Mouse (Mus musculus) heart, embryonic 16.5 days (tissue): ENCODE measurements around the gene Olfr618. TPM values are rescaled to one million over a fixed set of nuclear protein-coding genes. Genes with fewer than 3 reads are reported as not detected.
"Not testable (repeated sequence)": the region's sequence is repeated elsewhere in the genome, so short reads cannot be mapped to it uniquely, and the experiment has no call there.

Experiments used
- ATAC-seq: fragments of 200-750 bp; cut with Nextera tagmentation; replicated peaks from 2 replicates; pipeline ENCODE4 v1.8.0; 2017; ENCODE audit warnings: moderate number of reproducible peaks; ENCODE audit not compliant: insufficient read depth, low FRiP score; ENCODE audit errors: extremely low read depth
- H3K27ac ChIP-seq: fragments of 300-500 bp; sonication (generic); 2 replicates; pipeline ENCODE4 v1.5.1; 2014; ENCODE audit warnings: mild to moderate bottlenecking, low read length, control low read depth, moderate library complexity
- H3K27me3 ChIP-seq: fragments of 300-500 bp; sonication (generic); 2 replicates; pipeline ENCODE4 v1.6.1; 2014; ENCODE audit warnings: low read length, mixed read lengths; ENCODE audit not compliant: control insufficient read depth, insufficient read depth
- H3K36me3 ChIP-seq: fragments of 300-500 bp; sonication (generic); 2 replicates; pipeline ENCODE4 v1.6.1; 2014; ENCODE audit not compliant: control insufficient read depth, insufficient read depth
- H3K4me1 ChIP-seq: fragments of 300-500 bp; sonication (generic); 2 replicates; pipeline ENCODE4 v1.6.1; 2014; ENCODE audit warnings: low read length, mixed read lengths; ENCODE audit not compliant: control insufficient read depth, insufficient read depth
- H3K4me2 ChIP-seq: fragments of 300-500 bp; sonication (generic); 2 replicates; pipeline ENCODE4 v1.6.1; 2014; ENCODE audit warnings: low read depth, mild to moderate bottlenecking, control low read depth, low read length
- H3K4me3 ChIP-seq: fragments of 300-500 bp; sonication (generic); 2 replicates; pipeline ENCODE4 v1.5.1; 2014; ENCODE audit warnings: mild to moderate bottlenecking, control low read depth, low read length
- H3K9ac ChIP-seq: fragments of 300-500 bp; sonication (generic); 2 replicates; pipeline ENCODE4 v1.6.1; 2014; ENCODE audit warnings: low read length, control low read depth
- H3K9me3 ChIP-seq: fragments of 300-500 bp; sonication (generic); replicated peaks from 2 replicates; pipeline ENCODE4 v1.6.1; 2016; ENCODE audit warnings: low read length; ENCODE audit not compliant: control insufficient read depth
- WGBS: fragments of 180-500 bp; shearing (Covaris S2); extraction: QIAGEN DNeasy Blood & Tissue Kit; methylation state at CpG from one replicate; pipeline ENCODE4 v1.1.7; 2014; 5-methylcytosine and 5-hydroxymethylcytosine counted together
- polyA plus RNA-seq: library from polyadenylated mRNA; unstranded; fragments of >200 nt; fragmentation: Nextera tagmentation; extraction: Ambion mirVana; gene quantifications from 2 replicates; pipeline ENCODE4 v1.2.1, GENCODE M21; 2015

The Olfr618 gene
- polyA plus RNA-seq: not detected in 2 replicates

- Histone ChIP-seq H3K4me2 (no peak within 1 kb of the TSS), H3K27me3 (no peaks in the 10 kb centered on the region), H3K9me3 (no peaks in the 10 kb centered on the region), H3K4me3 (no peak within 1 kb of the TSS), H3K36me3 (no peaks in the 10 kb centered on the region), H3K9ac (no peak within 1 kb of the TSS), H3K27ac (no peak within 1 kb of the TSS), H3K4me1 (no peaks in the 10 kb centered on the region)
- ATAC-seq: no peak
- 57% methylated on average over 2 of the region's 2 CpGs for WGBS
Observed at GRCm38 (mm10) chr7:103589803-103590202, at the start of gene Olfr618. Olfr618 (plus strand) TSS chr7:103590103.

- H3K9me3 ChIP-seq, H3K4me3 ChIP-seq, H3K27me3 ChIP-seq, H3K27ac ChIP-seq, H3K4me2 ChIP-seq, H3K4me1 ChIP-seq, ATAC-seq, H3K36me3 ChIP-seq, H3K9ac ChIP-seq: not testable (repeated sequence)
- 70% methylated on average over 2 of the region's 2 CpGs for WGBS
Observed at GRCm38 (mm10) chr7:103542617-103543016, 47.3 kb upstream of the Olfr618 start, which contains the start of gene Olfr612. Olfr612 (minus strand) TSS chr7:103542717.

- Histone ChIP-seq H3K4me3 (no peak within 1 kb of the TSS), H3K27me3 (no peaks in the 10 kb centered on the region), H3K9me3 (0 out of 2 replicates have a peak, but pooled peaks cover 4% of the 10 kb centered on the region), H3K4me2 (no peak within 1 kb of the TSS), H3K27ac (no peak within 1 kb of the TSS), H3K9ac (no peak within 1 kb of the TSS), H3K36me3 (no peaks in the 10 kb centered on the region), H3K4me1 (no peaks in the 10 kb centered on the region)
- 60% methylated on average over 2 of the region's 2 CpGs for WGBS
- no peak for ATAC-seq
Observed at GRCm38 (mm10) chr7:103547774-103548173, 42.1 kb upstream of the Olfr618 start, which contains the start of gene Olfr613. Olfr613 (plus strand) TSS chr7:103548074.

GRCm38 (mm10) chr7:103555779-103556178 lies 34.1 kb upstream of the Olfr618 start, which contains the start of gene Olfr615:
Olfr615 (plus strand) TSS chr7:103556079.
- no peak within 1 kb of the TSS for H3K27ac ChIP-seq
- H3K36me3 ChIP-seq: no peaks in the 10 kb centered on the region
- 66% methylated on average over 2 of the region's 2 CpGs for WGBS
- no peak within 1 kb of the TSS for H3K9ac ChIP-seq
- no peaks in the 10 kb centered on the region for H3K4me1 ChIP-seq
- H3K4me2 ChIP-seq: no peak within 1 kb of the TSS
- H3K27me3 ChIP-seq: no peaks in the 10 kb centered on the region
- no peak for ATAC-seq
- H3K9me3 ChIP-seq: no peaks in the 10 kb centered on the region
- no peak within 1 kb of the TSS for H3K4me3 ChIP-seq

GRCm38 (mm10) chr7:103569043-103569442 lies 20.9 kb upstream of the Olfr618 start, which contains the start of gene Olfr616:
Olfr616 (minus strand) TSS chr7:103569143.
- no peak within 1 kb of the TSS for H3K4me3 ChIP-seq
- no peaks in the 10 kb centered on the region for H3K27me3 ChIP-seq
- no peak for ATAC-seq
- H3K9me3 ChIP-seq: no peaks in the 10 kb centered on the region
- no peak within 1 kb of the TSS for H3K4me2 ChIP-seq
- WGBS: 82% methylated on average over 3 of the region's 3 CpGs
- H3K4me1 ChIP-seq: no peaks in the 10 kb centered on the region
- no peaks in the 10 kb centered on the region for H3K36me3 ChIP-seq
- H3K27ac ChIP-seq: no peak within 1 kb of the TSS
- no peak within 1 kb of the TSS for H3K9ac ChIP-seq

- Histone ChIP-seq H3K27me3 (no peaks in the 10 kb centered on the region), H3K4me1 (no peaks in the 10 kb centered on the region), H3K9ac (no peak within 1 kb of the TSS), H3K4me2 (no peak within 1 kb of the TSS), H3K4me3 (no peak within 1 kb of the TSS), H3K9me3 (no peaks in the 10 kb centered on the region), H3K36me3 (no peaks in the 10 kb centered on the region), H3K27ac (no peak within 1 kb of the TSS)
- ATAC-seq: no peak
- WGBS: 64% methylated on average over 1 of the region's 1 CpGs
Observed at GRCm38 (mm10) chr7:103572761-103573160, 17.1 kb upstream of the Olfr618 start, which contains the start of gene Olfr617. Olfr617 (plus strand) TSS chr7:103573061.

- H3K27me3 ChIP-seq: no peaks in the 10 kb centered on the region
Observed at GRCm38 (mm10) chr7:103600275-103600674, 10.4 kb downstream of the Olfr618 start, which contains the start of gene Olfr619. Olfr619 (plus strand) TSS chr7:103600575.

GRCm38 (mm10) chr7:103607425-103607824 lies 17.5 kb downstream of the Olfr618 start:
- no peak overlapping the region for H3K9ac ChIP-seq
- WGBS: 69% methylated on average over 2 of the region's 2 CpGs
- H3K4me2 ChIP-seq: no peak overlapping the region
- no peaks in the 10 kb centered on the region for H3K36me3 ChIP-seq
- H3K4me3 ChIP-seq: no peak overlapping the region
- no peaks in the 10 kb centered on the region for H3K4me1 ChIP-seq
- ATAC-seq: no peak
- no peaks in the 10 kb centered on the region for H3K27me3 ChIP-seq
- H3K9me3 ChIP-seq: no peaks in the 10 kb centered on the region
- H3K27ac ChIP-seq: no peak overlapping the region

More at GRCm38 (mm10) chr7:103600275-103600674, 10.4 kb downstream of the Olfr618 start, which contains the start of gene Olfr619:
- H3K4me3 ChIP-seq: no peak within 1 kb of the TSS
- no peak within 1 kb of the TSS for H3K4me2 ChIP-seq
- no peaks in the 10 kb centered on the region for H3K4me1 ChIP-seq
- no peak for ATAC-seq
- H3K9ac ChIP-seq: no peak within 1 kb of the TSS
- H3K36me3 ChIP-seq: no peaks in the 10 kb centered on the region
- no peaks in the 10 kb centered on the region for H3K9me3 ChIP-seq
- no peak within 1 kb of the TSS for H3K27ac ChIP-seq

GRCm38 (mm10) chr7:103612434-103612833 lies 22.5 kb downstream of the Olfr618 start, which contains the start of gene Olfr620:
Olfr620 (minus strand) TSS chr7:103612534.
- Histone ChIP-seq H3K4me1 (no peaks in the 10 kb centered on the region), H3K27me3 (no peaks in the 10 kb centered on the region), H3K9me3 (no peaks in the 10 kb centered on the region), H3K9ac (no peak within 1 kb of the TSS), H3K4me2 (no peak within 1 kb of the TSS), H3K4me3 (no peak within 1 kb of the TSS), H3K36me3 (no peaks in the 10 kb centered on the region), H3K27ac (no peak within 1 kb of the TSS)
- ATAC-seq: no peak
- 69% methylated on average over 2 of the region's 2 CpGs for WGBS
